Mouse (Mus musculus): ENCODE results near the gene Rps2. TPM values are rescaled to one million over a fixed set of nuclear protein-coding genes. Genes with fewer than 3 reads are reported as not detected.
A peak's percentile ranks its signal among the peaks of the same experiment; 100 is the strongest.

Rps2 gene
- polyA plus RNA-seq, 1 experiment from 2014 or later: 776 TPM

DNA sequence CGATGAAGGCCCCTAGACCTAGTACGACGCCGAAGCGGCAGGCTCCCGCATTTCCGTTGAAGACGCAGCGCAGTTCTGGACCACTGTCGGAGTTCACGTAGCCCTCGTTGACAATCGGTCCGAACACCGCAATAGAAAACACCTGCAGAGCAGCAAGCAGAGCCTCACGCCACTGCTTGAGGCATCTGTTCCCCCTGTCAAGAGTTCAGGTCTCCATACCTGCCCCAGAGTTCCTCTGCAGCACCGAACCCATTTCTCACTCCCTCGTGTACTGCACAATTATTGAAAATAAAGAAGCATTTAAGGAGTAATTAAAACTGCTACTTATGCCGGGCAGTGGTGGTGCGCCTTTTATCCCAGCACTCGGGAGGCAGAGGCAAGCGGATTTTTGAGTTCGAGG is 30.3 kb upstream of the Rps2 start:
- peak overlapping the region; percentile 61 for H3K4me2 ChIP-seq (replicated peaks; ENCODE audit: low read depth)
- H3K27me3 ChIP-seq (replicated peaks; ENCODE audit: control insufficient read depth, insufficient read depth, low read length): peaks cover 36% of the 10 kb centered on the region
- no peak for ATAC-seq
- H3K27ac ChIP-seq (ENCODE audit: low read depth, low read length): no peak overlapping the region
- 23% methylated on average over 23 of the region's 23 CpGs for WGBS
- H3K36me3 ChIP-seq (ENCODE audit: control insufficient read depth, insufficient read depth): peaks cover 4% of the 10 kb centered on the region; the same call in 1 of the 2 replicates
- no peak for TF ChIP-seq CTCF (IDR thresholded peaks at IDR 0.05; ENCODE audit: low read depth)
- H3K4me3 ChIP-seq (ENCODE audit: low read depth, low read length): peak overlapping the region; percentile 38
- no peaks in the 10 kb centered on the region for H3K9me3 ChIP-seq (ENCODE audit: control insufficient read depth)
- peaks cover 6% of the 10 kb centered on the region; the same call in 1 of the 2 replicates for H3K4me1 ChIP-seq (replicated peaks; ENCODE audit: control insufficient read depth, insufficient read depth, low read length)
- H3K9ac ChIP-seq (ENCODE audit: low read depth, low read length): no peak overlapping the region

DNA sequence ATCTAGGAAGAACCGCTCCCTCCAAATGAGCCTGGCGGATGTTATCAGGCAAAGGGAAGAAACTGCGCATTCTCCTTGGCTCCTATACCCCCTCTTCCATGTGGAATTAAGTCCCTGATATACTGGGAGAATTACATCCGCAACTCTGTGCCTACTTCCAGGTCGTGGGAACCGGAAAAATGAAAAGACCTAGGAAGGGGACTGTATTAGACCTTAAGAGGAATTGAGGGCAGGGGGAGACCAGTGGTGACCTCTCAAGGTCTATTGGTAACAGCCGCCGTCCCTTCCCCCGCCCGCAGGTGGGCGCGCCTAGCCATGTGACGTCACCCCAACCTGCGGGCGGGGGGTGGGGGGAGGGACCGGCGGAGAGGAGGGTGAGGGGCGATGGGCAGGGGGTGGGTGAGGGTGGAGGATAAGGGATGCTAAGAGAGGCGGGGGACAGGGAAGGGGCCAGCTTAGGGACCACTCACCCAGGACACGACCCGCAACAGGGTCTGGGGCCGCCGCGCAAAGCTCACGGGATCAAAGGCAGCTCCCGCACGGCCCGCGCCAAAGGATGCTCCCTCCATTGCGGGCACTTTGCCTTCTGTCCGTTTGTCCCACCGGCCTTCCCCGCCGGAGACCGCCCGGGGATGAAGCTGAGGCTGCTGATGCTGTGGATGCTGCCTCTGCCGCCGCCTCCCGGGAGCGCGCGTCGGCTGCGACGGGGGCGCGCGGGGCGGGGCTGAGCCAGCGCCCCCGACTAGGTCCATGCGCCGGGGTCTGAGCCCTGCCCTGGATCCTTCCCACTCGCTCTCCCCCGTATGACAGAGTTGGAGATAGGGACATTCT is 28.4 kb upstream of the Rps2 start, which contains the start of gene Syngr3:
Gene Syngr3 (minus strand): TSS at position 705 of the 831 bp plus-strand sequence.
- peak within 1 kb of the TSS; percentile 65 for H3K4me2 ChIP-seq (replicated peaks; ENCODE audit: low read depth)
- H3K4me1 ChIP-seq (replicated peaks; ENCODE audit: control insufficient read depth, insufficient read depth, low read length): peaks cover 6% of the 10 kb centered on the region; the same call in 1 of the 2 replicates
- peak within 1 kb of the TSS; percentile 38 for H3K4me3 ChIP-seq (ENCODE audit: low read depth, low read length)
- no peak for ATAC-seq
- no peak within 1 kb of the TSS for H3K27ac ChIP-seq (ENCODE audit: low read depth, low read length)
- H3K36me3 ChIP-seq (ENCODE audit: control insufficient read depth, insufficient read depth): peaks cover 10% of the 10 kb centered on the region; the same call in 1 of the 2 replicates
- H3K9me3 ChIP-seq (ENCODE audit: control insufficient read depth): no peaks in the 10 kb centered on the region
- H3K27me3 ChIP-seq (replicated peaks; ENCODE audit: control insufficient read depth, insufficient read depth, low read length): peaks cover 36% of the 10 kb centered on the region
- 2% methylated on average over 46 of the region's 55 CpGs for WGBS
- 0 out of 2 replicates have a peak, but pooled peaks have one; percentile 12 for TF ChIP-seq CTCF (IDR thresholded peaks at IDR 0.05; ENCODE audit: low read depth)
- peak within 1 kb of the TSS; percentile 37 for H3K9ac ChIP-seq (ENCODE audit: low read depth, low read length)

DNA sequence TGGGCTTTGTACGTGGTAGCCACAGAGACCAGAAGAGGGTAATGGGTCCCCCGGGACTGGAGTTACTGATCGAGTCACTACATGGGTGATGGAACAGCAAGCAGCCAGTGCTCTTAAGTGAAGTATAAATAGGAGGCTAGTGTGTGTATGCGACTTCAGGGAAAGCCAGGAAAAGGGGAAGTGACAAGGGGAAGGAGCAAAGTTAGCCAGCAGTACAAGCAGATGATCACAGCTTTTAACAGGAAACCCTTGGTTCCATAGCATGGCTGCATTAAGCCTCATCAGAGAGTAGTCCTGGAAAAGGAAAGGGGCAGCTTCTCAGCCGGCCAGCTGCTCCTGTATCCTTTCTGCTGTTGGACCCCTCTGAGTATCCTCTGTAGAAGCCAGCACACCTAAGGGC is 25.5 kb upstream of the Rps2 start:
- no peak for ATAC-seq
- Histone ChIP-seq H3K9ac (ENCODE audit: low read depth, low read length) (no peak overlapping the region), H3K4me3 (ENCODE audit: low read depth, low read length) (no peak overlapping the region), H3K36me3 (ENCODE audit: control insufficient read depth, insufficient read depth) (peaks cover 10% of the 10 kb centered on the region; the same call in 1 of the 2 replicates), H3K4me1 (replicated peaks; ENCODE audit: control insufficient read depth, insufficient read depth, low read length) (peaks cover 6% of the 10 kb centered on the region; the same call in 1 of the 2 replicates), H3K4me2 (replicated peaks; ENCODE audit: low read depth) (no peak overlapping the region), H3K27me3 (replicated peaks; ENCODE audit: control insufficient read depth, insufficient read depth, low read length) (peaks cover 33% of the 10 kb centered on the region), H3K9me3 (ENCODE audit: control insufficient read depth) (no peaks in the 10 kb centered on the region), H3K27ac (ENCODE audit: low read depth, low read length) (no peak overlapping the region)
- 83% methylated on average over 5 of the region's 5 CpGs for WGBS
- no peak for TF ChIP-seq CTCF (IDR thresholded peaks at IDR 0.05; ENCODE audit: low read depth)

DNA sequence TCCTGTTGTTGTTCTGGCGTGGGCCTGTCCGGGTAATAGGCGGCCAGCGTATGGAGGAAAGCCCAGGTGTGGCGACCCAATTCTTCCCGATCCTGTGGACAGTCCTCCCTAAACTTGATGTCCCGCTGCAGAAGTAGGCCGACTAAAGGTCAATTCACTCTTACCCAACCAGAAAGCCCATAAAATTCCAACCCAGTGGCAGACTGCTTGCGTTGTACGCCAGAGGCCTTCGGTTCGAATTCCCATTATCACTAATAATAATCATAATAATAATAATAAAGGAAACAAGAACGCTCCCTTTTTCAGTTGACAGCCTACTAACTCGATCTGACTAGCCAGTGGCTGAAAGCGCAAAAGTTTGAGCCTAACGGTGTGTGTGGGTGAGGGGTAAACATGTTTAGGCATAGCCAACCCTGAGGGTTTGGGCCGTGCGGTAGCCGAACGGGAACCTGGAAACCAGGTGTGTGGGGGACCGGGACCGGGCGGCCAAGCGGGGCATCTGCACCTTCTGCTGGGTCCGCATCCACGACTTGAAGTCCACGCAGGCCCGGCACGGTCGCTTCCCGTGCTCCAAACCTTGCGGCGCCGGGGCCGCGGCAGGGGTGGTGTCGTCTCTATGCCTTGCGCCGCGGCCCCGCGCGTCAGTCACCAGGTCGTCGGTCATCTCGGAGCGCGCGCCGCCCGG is 22.4 kb upstream of the Rps2 start:
- Histone ChIP-seq H3K36me3 (ENCODE audit: control insufficient read depth, insufficient read depth) (peaks cover 19% of the 10 kb centered on the region; the same call in 1 of the 2 replicates), H3K4me2 (replicated peaks; ENCODE audit: low read depth) (peak overlapping the region; percentile 82), H3K27ac (ENCODE audit: low read depth, low read length) (peak overlapping the region; percentile 89), H3K9ac (ENCODE audit: low read depth, low read length) (peak overlapping the region; percentile 71), H3K4me3 (ENCODE audit: low read depth, low read length) (peak overlapping the region; percentile 86), H3K27me3 (replicated peaks; ENCODE audit: control insufficient read depth, insufficient read depth, low read length) (peaks cover 3% of the 10 kb centered on the region; the same call in 1 of the 2 replicates), H3K4me1 (replicated peaks; ENCODE audit: control insufficient read depth, insufficient read depth, low read length) (no peaks in the 10 kb centered on the region), H3K9me3 (ENCODE audit: control insufficient read depth) (no peaks in the 10 kb centered on the region)
- no peak for TF ChIP-seq CTCF (IDR thresholded peaks at IDR 0.05; ENCODE audit: low read depth)
- ATAC-seq: no peak
- 4% methylated on average over 51 of the region's 51 CpGs for WGBS

DNA sequence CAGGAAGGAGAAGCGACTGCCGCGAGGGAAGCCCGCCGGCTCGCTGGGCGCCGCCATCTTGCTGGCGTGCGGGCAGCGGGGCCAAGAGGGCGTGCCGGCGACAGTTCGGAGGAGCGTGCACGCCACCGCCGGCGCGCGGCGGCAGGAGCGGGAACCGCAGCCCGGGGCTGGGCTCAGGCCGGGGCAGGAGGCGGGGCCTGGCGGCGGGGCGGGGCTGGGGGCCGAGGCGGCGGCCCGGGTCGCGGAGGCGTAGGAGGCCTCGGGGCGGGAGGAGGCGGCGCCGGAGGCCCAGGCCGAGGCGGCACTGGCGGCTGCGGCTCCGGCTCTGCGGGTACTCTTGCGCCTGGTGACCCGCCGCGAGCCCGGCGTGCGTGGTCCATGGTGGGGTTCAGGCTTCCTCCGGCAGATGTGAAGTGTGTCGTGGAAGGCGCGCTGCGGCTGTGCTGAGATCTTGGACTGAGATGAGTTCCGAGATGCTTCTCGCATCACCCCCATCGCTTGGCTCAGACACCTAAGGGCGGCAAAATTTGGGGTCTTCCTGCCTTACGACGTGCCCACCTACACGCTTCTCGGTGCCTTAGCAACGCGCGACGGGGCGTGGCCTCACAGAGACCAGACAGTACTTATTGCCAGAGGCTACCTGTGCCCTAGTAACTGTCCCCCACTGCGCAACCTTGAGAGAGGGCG is 21.8 kb upstream of the Rps2 start, which contains the start of the genes Gfer and Noxo1:
Gene Gfer (minus strand): TSS at position 146 of the 687 bp plus-strand sequence.
Gene Noxo1 (plus strand): TSS at position 224 of the 687 bp plus-strand sequence.
- TF ChIP-seq CTCF (IDR thresholded peaks at IDR 0.05; ENCODE audit: low read depth): peak; percentile 61
- no peaks in the 10 kb centered on the region for H3K27me3 ChIP-seq (replicated peaks; ENCODE audit: control insufficient read depth, insufficient read depth, low read length)
- H3K9ac ChIP-seq (ENCODE audit: low read depth, low read length): peak within 1 kb of the TSS; percentile 71
- no peaks in the 10 kb centered on the region for H3K9me3 ChIP-seq (ENCODE audit: control insufficient read depth)
- H3K36me3 ChIP-seq (ENCODE audit: control insufficient read depth, insufficient read depth): peaks cover 26% of the 10 kb centered on the region; the same call in 1 of the 2 replicates
- peak; percentile 78 for ATAC-seq
- peak within 1 kb of the TSS; percentile 86 for H3K4me3 ChIP-seq (ENCODE audit: low read depth, low read length)
- WGBS: under 1% methylated on average over 69 of the region's 76 CpGs
- H3K4me2 ChIP-seq (replicated peaks; ENCODE audit: low read depth): peak within 1 kb of the TSS; percentile 82
- H3K27ac ChIP-seq (ENCODE audit: low read depth, low read length): peak within 1 kb of the TSS; percentile 91
- no peaks in the 10 kb centered on the region; the same call in 1 of the 2 replicates for H3K4me1 ChIP-seq (replicated peaks; ENCODE audit: control insufficient read depth, insufficient read depth, low read length)
